Mouse (Mus musculus): Measurements from ENCODE around the gene Svopl.

Gene Svopl

DNA sequence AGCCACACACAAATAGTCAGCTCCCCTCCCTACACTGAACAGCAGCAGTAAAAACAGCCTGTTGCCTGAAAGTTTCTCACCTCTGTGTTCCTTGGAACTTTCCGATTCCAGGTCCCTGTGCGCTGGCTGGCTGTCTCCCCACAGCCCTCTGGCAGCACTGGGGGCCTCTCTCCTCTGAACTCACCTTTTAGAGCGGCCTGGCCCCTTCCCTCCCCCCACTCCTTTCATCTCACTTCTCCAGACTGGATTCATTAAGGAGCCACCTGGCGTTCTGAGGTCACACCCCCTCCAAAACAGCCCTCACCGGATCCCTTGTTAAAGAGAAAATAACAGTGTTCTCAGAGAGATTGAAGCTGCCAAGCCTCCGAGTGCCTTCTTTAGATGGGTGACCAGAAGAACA is at the start of gene Svopl:
Svopl (minus strand) TSS at position 159 of the 400 bp plus-strand sequence.
- DNase-seq: no peak

DNA sequence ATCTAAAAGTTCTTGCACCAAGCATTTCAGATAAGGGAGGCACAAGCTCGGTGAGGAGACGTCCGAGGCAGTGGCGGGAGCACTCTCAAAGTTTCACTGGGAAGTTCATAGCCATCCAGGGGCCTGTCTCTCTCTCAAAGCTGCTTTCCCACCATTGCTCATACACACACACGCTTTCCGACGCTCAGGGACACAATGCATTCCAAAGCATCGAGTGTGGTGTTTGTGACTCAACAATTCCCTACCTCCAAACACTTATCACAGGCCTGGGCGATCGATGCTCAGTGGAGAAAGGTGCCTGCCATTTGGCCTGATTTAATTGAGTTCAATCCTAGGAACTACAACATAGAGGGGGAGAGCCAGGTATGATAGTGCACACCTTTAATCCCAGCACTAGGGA is 47.9 kb upstream of the Svopl start:
- DNase-seq: no peak

DNA sequence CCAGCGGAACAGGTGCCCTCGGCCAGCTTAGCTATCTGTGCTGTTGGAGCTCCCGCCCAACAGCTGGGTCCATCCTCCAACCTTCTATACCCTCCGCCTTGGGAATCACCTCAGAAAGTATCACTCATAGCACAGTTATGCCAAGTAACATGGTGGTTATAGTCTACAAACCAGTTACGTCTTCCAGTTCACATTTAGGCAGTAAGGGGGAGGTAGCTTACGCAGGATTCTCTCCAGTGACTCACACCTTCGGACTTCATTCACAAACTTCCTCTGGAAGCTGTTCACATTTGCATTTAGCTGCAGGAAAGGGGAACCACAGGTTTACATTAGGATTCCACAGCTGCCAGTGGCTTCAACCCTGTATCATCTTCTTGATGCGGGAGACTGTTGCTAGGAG is 45.7 kb upstream of the Svopl start:
- DNase-seq: no peak

DNA sequence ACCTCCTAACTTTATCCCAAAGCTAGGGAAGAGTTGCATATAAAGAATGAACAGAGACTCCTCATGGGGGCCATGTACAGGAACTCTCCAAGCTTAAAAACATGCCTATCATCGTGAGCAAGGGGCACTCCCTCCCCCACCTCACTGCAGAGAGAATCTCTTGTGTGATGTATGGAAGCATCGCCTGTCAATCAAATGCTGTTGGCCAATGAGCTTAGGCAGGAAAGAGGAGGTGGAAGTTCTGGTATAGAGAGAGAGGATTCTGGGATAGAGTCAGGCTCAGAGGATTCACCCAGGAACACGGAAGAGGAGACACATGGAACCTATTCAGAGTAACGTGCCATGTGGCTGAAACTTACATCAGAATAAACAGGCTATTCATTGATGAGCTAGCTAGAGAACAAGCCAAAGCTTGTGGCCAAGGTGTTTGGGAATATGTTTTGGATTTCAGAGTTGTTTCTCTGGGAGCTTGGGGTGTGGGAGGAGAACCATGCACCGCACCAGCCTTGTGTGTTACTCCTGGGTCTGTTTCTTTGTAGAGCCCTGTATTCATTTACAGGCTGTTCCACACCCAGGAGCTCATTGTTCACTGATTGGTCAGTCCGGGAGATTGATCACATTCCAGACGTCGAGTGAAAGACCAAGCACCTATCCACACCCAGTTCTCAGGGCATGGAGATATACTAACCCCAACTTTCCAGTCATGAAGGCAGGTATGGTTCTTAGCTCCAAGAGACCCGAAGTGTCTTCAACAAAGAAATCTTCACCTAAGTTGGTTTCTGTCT is 40.6 kb upstream of the Svopl start:
- DNase-seq: no peak

DNA sequence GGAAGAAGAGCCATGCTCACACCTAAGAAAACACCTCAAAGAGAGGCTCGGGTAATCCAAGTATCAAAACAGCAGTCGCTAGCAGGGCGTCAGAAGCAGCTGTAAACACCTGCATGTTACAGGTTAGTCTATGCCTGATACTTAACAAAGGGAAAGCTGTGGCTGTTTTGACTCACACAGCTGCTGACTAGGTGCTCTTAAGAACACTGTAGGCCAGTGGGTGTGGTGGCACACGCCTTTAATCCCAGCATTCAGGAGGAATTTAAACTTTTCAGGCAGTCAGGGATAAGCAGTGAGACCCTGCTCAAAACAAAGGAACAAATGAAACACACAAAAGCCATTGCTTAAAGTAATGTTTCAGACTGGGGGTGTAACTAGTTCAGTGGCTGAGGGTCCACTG is 36.4 kb upstream of the Svopl start:
- no peak for DNase-seq

DNA sequence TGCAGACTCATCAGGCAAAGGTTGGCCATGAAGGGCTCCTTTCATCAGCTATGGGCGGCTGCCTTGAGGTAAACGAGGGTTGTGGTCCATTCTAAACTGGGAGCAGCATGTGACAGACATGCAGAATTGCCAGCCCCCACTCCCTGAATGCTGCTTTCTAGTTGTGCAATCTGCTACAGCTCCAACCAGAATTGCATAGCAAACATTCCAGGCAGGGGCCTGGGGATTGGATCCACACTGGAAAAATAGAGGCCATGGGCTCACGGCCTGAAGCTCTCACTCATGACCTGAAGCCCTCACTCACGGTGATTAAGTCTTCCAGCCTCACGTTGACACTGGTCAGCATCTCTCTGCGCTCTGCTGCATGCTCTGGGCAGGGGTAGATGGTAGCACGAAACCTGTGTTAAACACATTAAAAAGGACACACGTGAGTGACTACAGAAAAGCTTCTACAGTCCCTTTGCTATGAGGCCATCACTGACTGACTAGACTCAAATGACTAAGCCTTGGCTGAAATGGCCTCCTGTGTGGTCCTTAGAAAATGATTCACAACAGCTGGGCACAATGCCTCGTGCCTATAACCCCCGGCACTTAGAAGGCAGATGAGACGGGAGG is 35.0 kb upstream of the Svopl start:
- peak; percentile 69 for DNase-seq

DNA sequence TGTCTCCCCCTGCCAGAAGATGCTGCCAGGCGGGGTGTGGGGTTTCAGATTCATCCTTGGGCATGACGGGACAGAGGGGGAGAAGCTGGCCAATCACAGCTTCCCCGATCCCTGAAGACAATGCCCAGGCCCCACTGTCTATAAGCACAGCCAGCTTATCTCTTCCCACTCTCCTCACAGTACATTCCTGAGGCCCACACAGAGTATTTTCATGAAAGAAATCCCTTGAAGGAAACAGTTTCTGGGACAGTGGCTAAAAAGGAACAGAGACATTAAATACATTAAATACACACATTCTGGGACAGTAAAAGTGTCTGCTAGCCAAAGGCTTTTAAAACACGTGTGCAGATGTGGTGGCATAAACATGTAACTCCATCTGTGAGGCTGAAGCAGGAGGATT is 33.6 kb upstream of the Svopl start:
- no peak for DNase-seq

DNA sequence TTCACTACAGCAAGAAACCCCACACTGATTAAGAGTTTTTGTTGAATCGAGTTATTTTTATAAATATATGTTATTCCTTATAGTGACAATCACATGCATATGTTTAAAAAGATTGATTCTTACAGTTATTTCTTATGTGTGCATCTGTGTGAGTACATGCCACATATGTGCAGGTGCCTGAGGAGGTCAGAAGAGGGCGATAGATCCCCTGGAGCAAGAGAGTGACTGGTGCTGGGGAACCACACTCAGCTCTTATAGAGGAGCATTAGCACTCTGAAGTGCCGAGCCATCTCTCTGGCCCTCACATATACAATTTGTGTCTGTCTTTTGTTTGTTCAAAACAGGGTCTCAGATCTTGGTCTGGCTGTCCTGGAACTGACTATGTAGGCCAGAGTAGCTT is 26.8 kb upstream of the Svopl start:
- DNase-seq: no peak

DNA sequence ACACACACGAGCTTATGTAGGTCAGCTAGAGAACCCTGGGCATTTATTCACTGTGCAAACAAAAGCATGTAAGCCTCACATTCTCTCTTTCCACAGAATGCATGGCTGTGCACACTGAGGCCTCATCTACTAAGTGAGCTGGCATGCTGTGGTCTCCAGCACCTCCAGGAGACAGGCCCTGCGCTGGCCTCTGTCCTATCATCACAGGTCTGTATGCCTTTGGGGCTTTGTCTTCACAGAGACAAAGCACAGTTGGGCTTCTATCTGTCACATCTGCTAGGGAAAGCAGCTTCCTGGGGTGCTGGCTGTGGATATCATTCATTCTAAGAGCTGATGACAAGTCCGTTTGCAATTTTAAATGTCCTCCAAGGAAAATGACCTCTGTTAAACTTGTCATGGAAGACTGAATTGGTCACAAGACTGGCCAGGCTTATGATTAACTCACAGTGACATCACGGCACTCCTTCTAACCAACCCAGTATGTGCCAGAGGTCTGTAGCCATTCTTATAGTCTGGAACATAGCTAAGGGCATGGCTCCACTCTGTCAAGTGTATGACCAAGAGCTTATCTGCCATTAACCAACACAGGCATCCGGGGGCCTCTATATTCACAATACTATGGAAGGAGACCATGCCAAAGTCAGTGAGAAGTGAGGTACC is 25.5 kb upstream of the Svopl start:
- peak; percentile 88 for DNase-seq

DNA sequence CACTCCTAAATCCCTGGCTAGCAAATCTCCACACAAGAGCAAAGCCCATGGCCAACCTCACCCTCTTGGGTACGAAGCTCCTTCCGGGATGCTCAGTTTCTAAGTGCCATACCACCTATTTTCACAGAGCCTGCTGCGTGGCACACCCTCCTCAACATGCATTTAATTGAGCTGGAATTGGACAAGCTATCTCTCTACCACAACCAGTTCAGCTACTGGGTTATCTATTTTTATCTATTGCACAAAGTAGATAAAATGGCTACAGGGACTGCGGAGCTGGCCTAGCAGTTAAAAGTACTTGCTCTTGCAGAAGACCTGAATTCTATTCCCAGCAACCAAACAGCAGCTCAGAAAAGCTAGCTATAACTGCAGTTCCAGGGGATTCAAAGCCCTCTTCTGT is 24.5 kb upstream of the Svopl start:
- no peak for DNase-seq

DNA sequence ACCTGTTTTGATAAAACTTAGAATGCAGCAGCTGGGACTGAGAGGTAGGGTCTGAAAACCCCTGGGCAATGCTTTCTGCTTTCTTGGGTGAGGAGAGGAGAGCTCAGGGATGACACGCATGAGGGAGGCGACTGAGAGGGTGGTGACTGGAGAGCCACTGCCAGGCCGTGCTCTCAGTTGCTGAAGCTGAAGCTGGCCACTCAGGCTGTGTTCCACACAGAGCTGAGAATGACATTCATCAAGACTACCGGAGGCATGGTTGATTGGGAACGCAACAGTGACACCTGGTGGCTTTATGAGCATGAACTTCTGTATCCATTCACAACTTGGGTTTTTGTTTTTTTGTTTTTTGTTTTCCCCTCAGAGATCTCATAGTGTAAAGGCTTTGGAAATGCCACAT is 19.4 kb upstream of the Svopl start:
- peak; percentile 62 for DNase-seq

DNA sequence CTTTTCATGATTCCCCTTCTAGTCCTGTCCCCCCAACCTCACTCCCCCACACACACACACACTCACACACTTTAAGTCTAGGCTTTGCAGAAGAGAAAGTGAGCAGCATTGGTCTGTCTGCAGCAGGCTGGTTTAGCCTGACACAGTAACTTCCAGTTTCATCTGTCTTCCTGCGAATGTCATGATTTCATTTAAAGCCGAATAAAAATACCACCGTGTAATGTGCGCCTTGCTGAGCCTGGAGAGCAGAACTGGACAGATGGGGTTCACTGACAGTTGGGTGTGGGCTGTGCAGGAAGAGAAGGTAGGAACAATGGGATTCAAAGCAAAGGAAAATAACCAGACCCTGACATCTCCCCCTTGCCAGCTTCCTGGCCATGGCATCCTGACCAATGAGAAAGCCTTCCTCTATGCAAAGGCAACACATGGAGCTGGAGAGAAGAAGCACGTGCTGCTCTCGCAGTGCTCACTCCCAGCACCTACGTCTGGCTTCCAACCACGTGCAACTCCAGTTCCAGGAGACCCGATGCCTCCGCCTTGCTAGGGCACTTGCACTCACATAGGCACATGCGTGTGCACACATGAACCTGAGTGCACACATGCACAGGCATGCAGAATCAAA is 18.8 kb upstream of the Svopl start:
- no peak for DNase-seq

DNA sequence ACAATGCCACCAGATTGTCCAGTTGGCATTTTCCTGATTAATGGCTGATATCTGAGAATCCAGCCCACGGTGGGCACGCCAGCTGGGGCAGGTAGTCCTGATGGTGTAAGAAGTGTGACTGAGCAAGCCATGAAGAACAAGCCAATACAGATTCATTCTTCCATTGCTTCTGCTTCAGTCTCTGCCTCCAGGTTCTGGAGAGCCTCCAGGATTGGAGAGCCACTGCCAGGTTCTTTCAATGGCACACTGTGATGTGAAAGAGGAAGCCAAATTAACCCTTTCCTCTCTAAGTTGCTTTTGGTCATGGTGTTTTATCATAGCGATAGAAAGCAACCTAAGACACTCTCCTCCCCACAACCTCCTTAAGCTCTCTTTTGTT is 18.3 kb upstream of the Svopl start:
- no peak for DNase-seq

DNA sequence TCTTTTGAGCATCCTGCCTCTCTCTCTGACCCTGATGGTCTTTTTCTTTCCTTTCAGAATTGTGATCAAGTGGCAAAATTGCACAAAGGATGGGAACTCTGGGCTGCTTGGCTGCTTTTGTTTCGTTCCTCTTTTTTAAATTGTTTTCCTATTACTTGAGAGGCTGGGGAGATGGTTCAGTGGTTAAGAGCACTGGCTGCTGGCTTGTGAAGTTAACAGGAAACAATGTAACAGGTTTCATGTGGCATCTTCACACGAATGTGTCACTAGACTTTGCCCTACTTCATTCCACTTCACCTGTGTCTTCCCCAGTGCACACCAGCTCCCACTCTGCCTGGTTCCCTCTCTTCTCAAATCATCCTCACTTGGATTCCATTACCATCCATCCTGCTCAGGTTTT is 17.8 kb upstream of the Svopl start:
- no peak for DNase-seq

DNA sequence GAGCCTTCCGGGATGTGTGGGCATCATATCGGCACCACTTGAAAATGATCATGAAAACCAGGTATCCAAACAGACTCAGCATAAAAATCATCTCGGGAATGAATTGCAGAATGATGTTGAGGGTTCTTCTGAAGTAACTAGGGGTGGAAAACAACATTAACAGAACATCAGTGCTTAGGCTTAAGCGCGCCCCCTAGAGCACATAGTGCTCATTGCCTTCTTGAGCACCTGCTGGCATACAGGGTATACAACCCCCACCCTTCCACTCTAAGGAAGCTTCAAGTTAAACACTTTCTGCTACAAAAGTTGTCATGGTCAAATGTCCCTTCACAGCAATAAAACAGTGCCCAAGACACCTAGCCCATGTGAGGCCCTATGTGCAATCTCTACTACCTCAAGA is 12.0 kb upstream of the Svopl start:
- DNase-seq: no peak

DNA sequence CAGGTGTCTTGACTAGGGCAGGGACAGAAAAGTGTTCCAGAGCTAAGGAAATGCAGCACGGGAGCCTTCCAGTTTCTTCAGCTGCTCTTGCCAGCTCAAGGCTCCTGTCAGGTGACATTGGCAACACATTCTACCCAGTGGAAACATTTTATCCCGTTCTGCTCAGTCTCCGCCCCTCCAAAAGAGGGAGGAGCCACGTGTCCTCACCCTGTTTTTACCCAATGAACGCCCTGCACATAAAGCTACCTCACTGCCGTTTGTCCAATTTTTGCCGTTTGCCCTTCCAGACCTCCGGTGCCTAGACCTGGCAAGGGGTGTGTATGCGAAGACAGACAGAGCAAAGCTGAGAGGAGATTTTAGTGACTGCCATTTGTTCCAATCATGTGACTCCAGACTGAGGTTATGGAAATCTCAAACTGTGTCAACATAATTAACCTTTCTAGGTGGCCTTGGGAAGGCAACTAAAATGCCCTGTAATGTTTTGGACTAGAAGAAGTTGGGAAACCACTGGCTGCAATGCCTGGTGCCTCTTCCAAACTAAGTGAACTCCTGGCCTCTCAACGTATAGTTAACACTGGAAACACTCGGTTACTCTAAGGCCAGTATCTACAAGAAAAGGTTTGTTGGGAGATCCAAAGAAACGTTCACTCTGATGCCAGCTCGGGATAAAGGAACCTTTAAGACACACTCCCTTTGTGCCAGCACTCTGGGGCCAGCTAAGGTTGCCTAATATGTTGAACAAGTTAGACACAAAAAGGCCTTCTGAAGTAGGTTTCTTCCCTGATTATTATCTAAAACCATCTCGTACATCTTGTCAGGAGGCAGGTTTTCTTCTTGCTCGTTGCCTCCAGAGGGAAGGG is 8.9 kb upstream of the Svopl start:
- peak; percentile 64 for DNase-seq

DNA sequence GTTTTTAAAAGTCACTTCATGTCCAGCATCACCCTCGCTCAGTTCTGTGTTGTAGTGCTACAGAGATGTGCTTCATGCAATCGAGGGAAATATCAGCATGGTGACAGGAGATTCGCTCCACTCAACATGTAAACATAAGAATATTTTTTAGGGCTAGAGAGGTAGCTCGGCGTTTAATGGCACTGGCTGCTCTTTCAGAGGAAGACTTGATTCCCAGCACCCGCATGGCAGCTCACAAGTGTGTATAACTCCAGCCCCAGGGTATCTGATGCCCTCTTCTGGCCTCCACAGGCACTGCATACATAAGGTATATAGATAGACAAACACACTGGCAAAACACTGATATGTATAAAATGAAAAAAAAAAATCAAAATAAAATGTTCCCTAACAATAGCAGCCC is 2.8 kb upstream of the Svopl start:
- no peak for DNase-seq

DNA sequence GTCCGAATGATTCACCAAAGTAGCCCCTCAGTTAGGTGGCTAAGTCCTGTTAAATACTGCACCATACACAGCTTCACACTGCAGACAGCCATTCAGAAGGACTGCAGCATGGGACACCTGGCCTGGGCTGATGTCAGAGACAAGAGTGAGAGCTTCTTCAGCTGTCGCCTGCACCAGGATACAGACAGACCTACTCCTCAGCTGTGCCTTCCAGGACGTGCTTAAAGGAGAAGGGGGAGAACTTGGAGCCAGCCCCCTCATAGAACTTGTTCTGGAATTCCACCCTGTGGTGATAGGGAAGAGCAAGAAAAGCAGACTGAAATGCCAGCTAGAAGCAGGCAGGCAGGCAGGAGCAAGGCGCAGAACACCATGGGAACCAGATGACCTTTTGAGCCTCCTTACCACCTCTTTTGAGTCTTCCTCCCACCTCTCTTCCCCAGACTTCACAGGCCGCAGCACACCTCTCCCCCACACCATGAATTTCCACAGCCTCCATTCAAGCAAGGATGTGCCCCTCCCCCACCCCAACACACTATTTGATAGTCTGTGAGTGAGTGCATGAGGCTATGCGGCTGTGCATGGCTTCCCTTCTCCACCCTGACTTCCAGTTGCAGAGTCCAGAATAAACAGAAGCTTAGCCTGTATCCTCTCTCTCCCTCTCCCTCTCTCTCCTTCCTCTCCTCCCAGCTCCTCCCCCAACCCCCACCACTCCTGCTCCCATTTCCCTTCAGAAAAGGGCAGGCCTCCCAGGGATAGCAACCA is 2.2 kb upstream of the Svopl start:
- no peak for DNase-seq

DNA sequence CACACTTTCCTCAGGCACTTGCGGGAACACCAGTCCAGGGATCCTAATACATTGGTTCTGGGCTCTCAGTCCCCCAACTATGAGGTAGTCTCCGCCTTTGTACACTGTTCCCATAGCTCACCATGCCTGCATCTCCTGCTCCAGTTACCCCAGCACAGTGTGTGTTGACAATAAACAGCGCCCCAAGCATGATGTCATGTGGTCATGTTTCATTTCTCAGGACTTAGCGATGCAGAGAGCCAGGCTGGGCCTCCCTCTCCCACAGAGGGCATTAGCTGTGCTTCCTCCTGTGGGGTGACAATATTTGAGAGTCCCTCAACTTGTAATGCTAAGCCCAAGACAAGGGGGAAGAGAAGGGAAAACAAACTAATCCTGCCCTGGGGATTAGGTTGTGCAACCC is 1.2 kb upstream of the Svopl start:
- DNase-seq: no peak

DNA sequence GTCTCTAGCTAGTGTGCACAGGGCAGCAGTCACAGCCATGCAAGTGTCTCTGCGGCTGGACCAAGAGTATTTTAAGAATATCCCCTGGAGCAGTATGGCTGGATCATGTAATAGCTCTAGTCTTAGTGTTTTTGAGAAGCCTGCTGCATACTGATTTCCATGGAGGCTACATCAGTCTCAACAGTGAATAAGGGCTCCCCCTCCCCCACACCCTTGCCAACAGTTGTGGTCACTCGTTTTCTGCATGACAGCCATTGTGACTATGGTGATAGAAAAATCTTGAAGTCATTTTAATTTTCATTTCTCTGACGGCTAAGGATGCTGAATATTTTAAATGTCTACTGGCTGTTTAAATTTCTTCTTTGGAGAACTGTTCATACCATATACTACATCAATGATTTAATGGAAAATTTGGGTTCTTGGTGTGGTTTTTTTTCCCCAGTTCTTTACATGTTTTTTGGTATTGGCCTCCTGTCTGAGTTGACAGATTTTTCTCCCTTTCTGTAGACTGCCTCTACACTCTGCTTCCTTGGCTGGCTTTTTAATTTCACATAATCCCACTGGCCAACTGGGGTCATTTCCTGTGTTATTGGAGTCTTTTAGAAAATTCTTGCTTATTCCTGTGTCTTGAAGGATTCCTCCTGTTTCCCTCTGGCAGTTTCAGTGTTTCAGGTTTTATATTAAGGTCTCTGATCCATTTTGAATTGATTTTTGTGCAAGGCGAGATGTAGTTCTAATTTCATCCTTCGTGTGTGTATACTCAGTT is 13.8 kb downstream of the Svopl start:
- peak; percentile 30 for DNase-seq

DNA sequence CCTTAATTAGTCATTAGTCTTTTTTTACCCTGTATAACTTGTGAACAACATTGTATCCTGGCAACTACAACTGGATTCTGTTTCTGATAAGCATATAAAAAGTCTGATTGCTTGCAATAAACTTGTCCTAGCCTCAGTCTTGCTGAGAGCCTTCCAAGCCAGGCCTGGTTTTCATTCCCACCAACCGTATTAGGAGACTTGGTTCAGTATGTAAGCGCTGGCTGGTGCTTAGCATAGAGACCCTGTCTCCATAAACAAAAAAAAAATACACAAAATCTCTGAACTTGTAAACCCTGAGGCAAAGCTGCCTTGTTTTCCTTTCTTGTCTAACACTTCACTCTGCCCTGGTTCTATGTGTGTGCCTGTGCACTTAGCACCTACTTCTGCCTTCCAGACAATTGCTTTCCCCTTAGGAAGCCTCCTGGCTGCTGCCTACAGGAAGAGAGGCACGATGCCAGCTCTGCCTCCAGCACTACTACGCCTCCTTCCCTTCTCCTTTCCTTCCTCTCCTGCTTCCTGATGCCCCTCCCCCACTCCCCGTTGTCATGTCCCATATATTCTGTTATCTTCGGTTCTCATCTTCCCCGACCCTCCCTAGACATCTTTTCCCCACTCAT is 14.8 kb downstream of the Svopl start:
- DNase-seq: peak; percentile 21

All from kidney, adult 9 months (tissue).